Mouse (Mus musculus) neutrophil, adult 5-6 weeks (primary cell): ENCODE data around the gene Tnip3. TPM values are rescaled to one million over a fixed set of nuclear protein-coding genes. Genes with fewer than 3 reads are reported as not detected.
A peak's percentile ranks its signal among the peaks of the same experiment; 100 is the strongest.

Experiments used
- ATAC-seq: fragments of 151-379, 151-347 bp; 2 replicates; pipeline ENCODE4 v1.8.0; 2017; ENCODE audit warnings: mild to moderate bottlenecking, moderate TSS enrichment; ENCODE audit not compliant: insufficient number of reproducible peaks, poor library complexity, low FRiP score, severe bottlenecking; ENCODE audit errors: extremely low read depth
- total RNA-seq: library from RNA; stranded (forward); fragments of 200-1000 nt; gene quantifications from 2 replicates; pipeline ENCODE4 v1.2.3, GENCODE M21; 2017

Tnip3 gene
- total RNA-seq, 1 experiment from 2014 or later, result 1.0 TPM

GRCm38 (mm10) chr6:65578151-65578973 lies 53.2 kb downstream of the Tnip3 start:
- no peak for ATAC-seq

- no peak for ATAC-seq
Measured at GRCm38 (mm10) chr6:65583029-65583428, 57.9 kb downstream of the Tnip3 start.

- no peak for ATAC-seq
Measured at GRCm38 (mm10) chr6:65584870-65585332, 59.8 kb downstream of the Tnip3 start.

GRCm38 (mm10) chr6:65585333-65586053 lies 60.4 kb downstream of the Tnip3 start:
- ATAC-seq, result no peak

GRCm38 (mm10) chr6:65588847-65589246 lies 63.7 kb downstream of the Tnip3 start:
- no peak for ATAC-seq

GRCm38 (mm10) chr6:65590018-65590417 lies 64.9 kb downstream of the Tnip3 start:
- no peak for ATAC-seq

- ATAC-seq, result peak; percentile 97
Measured at GRCm38 (mm10) chr6:65594171-65594570, 69.1 kb downstream of the Tnip3 start.

GRCm38 (mm10) chr6:65595371-65595770 lies 70.3 kb downstream of the Tnip3 start:
- ATAC-seq, result no peak

- no peak for ATAC-seq
Measured at GRCm38 (mm10) chr6:65597056-65597818, 72.1 kb downstream of the Tnip3 start.

GRCm38 (mm10) chr6:65598522-65598921 lies 73.4 kb downstream of the Tnip3 start:
- no peak for ATAC-seq

GRCm38 (mm10) chr6:65599865-65600739 lies 75.0 kb downstream of the Tnip3 start:
- ATAC-seq, result peak; percentile 61; the same call in 1 of the 2 replicates

- ATAC-seq, result no peak
Measured at GRCm38 (mm10) chr6:65600887-65601286, 75.8 kb downstream of the Tnip3 start.

- no peak for ATAC-seq
Measured at GRCm38 (mm10) chr6:65605778-65606177, 80.7 kb downstream of the Tnip3 start.

GRCm38 (mm10) chr6:65606946-65607345 lies 81.8 kb downstream of the Tnip3 start:
- no peak for ATAC-seq

GRCm38 (mm10) chr6:65611834-65612233 lies 86.7 kb downstream of the Tnip3 start:
- ATAC-seq, result peak; percentile 46; the same call in 1 of the 2 replicates

- no peak for ATAC-seq
Measured at GRCm38 (mm10) chr6:65613924-65614585, 88.9 kb downstream of the Tnip3 start.

GRCm38 (mm10) chr6:65615641-65616040 lies 90.5 kb downstream of the Tnip3 start:
- peak; percentile 36; the same call in 1 of the 2 replicates for ATAC-seq

GRCm38 (mm10) chr6:65621260-65621659 lies 96.1 kb downstream of the Tnip3 start:
- ATAC-seq, result no peak
